Mouse (Mus musculus) hindlimb bud, embryonic 11.5 days (tissue): ENCODE data around the gene Dtx4.

Experiments used
- DNase-seq: peaks from one replicate; pipeline ENCODE4 v3.0.0-alpha.2; 2012; ENCODE audit warnings: low read depth, low spot score; ENCODE audit errors: extremely low spot score

Dtx4 gene

DNA sequence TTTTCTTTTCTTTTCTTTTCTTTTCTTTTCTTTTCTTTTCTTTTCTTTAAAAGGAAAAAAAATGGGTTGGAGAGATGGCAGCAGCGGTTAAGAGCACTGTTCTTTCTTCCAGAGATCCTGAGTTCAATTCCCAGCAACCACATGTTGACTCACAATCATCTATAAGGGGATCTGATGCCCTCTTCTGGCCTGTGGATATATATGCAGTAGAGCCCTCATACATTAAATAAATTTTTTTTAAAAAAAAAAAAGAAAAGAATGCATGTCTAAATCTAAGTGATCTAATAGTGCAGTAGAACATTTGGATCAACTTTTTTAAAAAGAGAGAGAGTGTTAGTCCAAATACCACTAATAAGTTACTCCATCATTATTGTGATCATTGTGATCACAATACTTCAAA lies 79.6 kb downstream of the Dtx4 start:
- no peak for DNase-seq

- no peak for DNase-seq
Observed at GRCm38 (mm10) chr19:12420555-12420954, 80.7 kb downstream of the Dtx4 start.

- no peak for DNase-seq
Observed at GRCm38 (mm10) chr19:12418312-12418711, 82.9 kb downstream of the Dtx4 start.

DNA sequence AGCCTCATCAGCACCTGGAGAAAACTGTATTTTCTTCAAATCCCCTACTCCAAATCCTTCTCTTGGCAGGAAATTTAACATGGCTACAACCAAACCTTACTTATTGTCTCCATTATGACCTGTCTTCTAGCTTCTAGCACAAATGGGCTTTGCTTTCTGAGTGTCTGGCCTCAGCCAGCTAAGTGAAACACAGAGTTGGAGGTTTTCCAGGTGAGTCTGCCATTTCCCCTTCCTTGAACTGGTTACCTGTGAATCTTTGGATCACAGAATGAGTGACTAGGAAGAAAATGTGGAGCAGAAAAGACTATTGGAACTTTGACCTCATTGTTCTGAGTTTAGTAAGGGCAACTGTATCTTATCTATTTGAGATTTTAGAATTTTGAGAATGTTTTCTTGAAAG lies 83.9 kb downstream of the Dtx4 start, which contains the start of gene Olfr1441:
Olfr1441 (plus strand) TSS at position 73 of the 400 bp plus-strand sequence.
- DNase-seq: no peak
